Mouse (Mus musculus) mesoderm, embryonic 11.5 days (tissue): Measurements from ENCODE around the gene Lck.
A peak's percentile ranks its signal among the peaks of the same experiment; 100 is the strongest.

ENCODE experiments used
- DNase-seq: peaks from one replicate; pipeline ENCODE4 v3.0.0-alpha.2; 2012; ENCODE audit warnings: low read depth, low spot score

The Lck gene

DNA sequence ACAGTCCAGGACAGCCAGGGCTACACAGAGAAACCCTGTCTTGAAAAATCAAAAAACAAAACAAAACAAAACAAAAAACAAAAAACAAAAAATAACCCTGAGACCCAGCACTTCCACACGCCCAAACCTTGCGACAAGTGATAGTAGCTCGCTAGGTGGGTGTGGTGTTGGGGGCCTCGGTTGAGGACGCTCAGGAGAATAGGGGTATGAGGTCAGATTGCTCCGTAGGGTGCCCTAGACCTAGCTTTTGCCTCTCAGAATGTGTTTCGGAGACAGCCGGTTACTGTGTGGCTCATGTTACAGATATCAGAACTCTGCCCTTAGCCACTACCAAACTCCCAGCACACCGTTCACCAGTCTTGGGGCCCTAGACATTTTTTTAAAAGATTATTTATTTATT, 12.3 kb upstream of the Lck start:
- DNase-seq: no peak

DNA sequence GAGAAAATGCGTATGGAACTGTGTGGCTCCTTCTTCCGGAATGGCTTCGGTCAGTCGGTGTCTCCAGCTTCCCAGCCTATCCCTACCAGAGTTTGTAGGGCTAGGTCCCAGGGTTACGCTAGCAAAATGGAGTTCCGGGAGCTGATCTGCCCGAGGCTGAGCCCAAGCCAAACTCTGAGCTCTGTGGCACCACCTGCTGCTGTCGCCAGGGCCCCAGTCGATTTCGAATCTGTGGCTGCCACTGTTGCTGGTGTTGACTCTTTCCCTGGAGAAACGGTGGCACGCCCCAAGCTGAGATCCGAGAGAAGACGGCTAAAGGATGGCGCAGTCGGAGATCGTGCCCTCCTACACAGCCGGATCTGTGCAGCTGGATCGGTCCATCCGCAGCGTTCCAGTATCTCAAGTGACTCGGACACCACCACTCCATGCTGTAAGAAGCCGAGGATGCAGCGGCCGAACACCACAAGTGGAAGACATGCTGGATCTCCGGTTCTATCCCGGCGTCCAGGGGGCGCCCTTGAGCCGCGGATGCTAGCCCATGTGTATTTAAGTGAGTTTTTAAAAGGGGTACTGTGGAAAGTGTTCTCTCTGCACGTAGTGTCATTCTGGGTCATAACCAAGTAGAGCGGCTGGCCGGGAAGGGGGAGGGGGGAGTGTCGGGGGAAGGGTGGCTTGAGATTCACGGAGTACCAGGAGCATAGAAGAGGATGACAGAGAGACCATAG, 11.6 kb upstream of the Lck start:
- DNase-seq: peak; percentile 76

DNA sequence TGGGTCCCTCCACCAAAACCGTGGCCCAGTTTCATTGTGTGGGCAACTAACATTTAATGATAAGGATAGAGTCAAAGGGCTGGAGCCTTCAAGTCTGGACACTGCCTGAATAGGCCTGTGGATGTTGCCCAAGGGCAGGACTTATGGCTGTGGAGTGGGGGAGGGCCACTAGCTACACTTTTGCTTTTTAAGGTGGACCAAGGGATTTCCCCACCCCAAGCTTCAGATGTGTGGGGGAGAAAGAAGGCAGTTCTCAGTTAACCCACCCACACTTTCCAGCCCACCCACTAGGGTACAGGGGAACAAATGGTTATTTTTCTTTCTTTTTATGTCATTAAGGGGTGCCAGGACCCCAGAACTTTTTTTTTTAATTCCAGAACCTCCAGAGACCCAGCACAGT, 10.9 kb upstream of the Lck start:
- DNase-seq: no peak

DNA sequence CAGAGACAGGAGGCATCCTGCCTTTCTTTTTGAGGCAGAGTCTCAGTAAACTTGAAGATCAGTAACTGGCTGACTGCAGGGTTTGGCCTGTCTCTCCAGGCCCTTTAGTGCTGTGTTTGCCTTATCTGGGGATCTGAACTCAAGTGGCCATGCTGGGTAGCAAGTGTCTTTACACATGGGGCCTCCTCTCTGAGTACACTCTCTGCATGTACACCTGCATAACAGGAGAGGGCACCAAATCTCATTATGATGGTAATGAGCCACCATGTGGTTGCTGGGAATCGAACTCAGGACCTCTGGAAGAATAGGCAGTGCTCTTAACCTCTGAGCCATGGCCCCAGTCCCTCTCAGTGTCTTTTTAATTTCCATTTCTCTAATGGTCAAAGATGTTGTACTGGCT, 8.8 kb upstream of the Lck start:
- DNase-seq: no peak

DNA sequence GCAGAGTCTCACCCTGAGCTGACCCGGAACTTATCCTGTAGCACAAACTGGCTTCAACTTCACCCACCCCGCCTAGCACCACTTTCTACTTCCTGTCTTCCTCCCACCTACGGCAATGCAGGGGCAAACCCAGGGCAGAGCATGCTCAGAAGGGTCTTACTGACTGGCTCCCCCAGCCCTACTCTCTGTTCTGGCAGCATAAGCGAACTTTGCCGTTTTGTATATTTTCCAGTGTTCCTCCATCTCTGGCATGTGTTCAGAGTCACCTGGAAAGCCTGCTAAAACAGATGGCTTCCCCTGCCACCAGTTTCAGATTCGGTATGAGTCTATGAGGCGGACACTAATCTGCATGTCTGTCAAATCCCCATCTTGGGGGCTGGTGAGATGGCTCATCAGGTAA, 6.9 kb upstream of the Lck start:
- DNase-seq: no peak

DNA sequence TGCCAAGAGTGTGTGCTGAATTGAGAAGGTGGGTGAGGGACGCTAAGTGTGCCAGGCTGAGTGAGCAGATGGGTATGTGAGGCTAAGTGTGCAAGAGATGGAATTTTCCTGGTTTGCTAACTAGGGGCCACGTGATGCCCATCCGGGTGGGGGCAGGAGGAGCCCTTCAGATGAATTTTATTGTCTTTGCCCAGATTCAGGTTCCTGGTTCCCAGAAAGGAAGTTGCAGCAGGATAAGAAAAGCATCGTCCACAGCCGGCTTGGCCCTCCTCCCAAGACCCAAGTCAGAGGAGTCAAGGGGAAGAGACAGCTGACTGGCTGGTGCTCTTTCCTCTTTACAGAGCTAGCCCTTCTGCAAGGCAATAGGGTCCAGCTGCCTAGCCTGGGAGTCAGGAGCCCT, 5.0 kb upstream of the Lck start, which contains the start of gene Fam167b:
TSS of gene Fam167b (minus strand) at position 84 of the 400 bp plus-strand sequence.
- DNase-seq: no peak

DNA sequence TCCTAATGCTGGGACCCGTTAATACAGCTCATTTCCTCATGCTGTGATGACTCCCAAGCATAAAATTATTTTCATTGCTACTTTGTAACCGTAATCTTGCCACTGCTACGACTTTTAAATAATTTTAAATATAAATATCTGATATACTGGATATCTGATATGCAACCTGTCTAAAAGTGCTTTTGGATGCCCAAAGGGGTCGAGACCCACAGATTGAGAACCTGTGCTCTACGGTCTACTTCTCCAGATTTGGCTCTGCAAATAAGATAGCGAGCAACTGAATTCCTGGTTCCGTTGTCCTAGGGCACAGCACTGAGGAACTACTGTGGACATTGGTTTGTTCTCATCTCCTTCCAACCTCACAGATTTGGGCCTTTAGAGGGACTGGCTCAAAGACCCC, 4.2 kb upstream of the Lck start:
- DNase-seq: no peak

DNA sequence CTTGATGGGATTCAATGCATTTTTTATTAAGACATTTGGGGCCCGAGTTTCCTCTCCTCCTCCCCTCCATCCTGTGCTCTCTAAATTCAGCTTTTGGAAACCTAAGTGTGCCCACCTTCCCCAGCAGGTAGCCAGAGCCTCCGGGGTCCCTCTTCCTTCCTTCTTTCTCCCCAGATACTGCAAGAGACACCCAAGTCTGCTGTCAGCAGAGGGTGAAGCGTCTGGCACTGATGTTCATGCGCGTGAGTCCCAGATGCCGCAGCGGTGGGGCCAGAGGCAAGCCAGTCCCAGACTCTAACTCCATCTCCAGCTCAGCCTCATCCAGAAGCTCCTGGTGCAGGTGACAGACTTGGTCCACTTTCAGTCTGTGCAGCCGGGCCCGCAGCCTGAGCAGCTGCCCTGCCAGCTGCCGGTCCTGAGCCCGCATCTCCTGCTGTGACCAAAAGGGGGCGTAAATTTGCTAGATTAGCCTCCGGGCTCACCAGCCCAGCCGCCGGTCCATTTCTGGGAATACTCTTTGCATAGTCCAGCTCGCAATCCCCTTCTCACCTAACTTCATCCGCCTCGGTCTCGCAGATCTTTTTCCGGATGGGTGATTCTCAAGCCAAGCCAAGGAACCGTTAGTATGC, 3.5 kb upstream of the Lck start:
- DNase-seq: peak; percentile 71

DNA sequence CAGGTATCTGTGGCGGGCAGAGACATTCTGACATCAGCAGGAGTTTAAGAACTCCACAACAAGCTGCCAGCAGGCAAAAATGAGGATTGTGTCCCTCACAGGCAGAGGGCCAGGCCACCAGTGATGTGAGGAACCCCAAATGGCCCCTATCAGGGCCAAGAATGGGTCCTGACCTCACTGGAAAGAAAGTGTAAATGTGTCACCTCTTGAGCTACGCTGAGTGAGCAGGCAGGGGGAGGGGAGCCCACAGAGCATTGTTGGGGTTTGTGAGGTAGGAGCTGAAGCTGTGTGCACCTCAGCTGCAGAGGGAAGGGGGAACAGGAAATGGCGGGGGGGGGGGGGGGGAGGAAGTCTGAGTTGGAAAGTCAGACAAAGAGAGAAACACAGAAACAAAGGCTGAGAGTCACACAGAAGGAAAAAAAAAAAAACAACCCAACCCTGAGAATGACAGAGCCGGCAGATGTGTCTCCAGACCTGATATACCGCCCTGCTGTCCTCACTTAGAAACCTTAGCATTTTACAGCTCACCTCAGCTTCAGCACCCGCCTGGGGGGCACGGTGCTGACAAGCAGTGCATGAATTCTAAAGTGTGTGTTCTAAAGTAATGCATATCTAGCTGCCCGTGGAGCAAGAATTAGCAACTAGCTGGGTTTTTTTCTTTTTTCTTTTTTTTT, 1.9 kb upstream of the Lck start:
- no peak for DNase-seq

DNA sequence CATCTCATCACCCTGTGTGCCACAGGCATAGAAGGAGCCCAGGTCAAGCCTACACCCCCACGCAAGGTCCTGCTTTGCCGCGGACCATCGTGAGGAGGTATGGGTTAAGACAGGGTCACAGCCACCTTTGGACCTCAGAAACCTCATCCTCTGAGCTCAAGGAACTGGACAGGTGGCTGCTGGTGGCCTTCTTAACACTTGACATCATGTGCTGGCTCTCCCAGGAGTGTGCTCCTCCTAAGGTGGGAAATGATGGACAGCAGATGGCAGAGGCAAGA, 409 bp downstream of the Lck start:
- DNase-seq: no peak

DNA sequence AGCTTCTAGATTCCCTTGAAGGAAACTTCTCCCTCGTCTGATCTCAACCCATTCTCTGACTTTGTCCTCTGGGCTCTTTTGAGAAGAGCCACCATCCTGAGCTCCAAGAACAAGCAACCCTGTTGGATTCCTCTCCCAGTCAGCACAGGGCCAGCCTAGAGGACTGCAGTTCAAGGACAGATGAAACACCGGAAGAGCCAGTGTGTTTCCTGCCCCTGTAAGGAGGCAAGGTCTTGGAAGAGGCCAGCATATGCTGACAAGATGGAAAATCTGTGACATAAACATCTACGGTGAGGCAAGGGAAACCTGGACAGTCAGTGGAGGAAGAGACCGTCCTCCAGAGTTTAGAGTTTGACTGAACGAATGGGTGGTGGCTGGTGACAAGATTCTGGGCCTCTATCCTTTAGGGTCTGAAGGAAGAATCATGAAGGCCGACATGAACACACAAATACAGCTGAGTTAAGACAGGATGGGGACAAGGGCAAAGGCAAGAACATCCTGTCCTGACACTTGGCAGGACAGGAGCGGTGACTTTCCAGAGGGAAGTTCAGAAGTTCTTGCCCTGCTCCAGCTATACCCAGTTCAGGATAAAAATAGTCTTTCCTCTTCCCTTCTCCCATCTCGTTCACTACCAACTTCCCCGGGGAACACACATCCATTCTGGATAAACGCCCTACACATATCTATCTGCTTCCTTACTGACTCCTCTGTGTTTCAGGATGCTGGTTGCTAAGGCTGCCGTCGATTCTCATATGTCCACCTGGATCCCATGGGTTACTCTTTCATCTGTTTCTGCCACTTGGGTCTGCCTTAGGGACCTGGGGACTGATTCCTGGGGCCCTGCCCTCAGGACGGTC, 977 bp downstream of the Lck start:
- no peak for DNase-seq

DNA sequence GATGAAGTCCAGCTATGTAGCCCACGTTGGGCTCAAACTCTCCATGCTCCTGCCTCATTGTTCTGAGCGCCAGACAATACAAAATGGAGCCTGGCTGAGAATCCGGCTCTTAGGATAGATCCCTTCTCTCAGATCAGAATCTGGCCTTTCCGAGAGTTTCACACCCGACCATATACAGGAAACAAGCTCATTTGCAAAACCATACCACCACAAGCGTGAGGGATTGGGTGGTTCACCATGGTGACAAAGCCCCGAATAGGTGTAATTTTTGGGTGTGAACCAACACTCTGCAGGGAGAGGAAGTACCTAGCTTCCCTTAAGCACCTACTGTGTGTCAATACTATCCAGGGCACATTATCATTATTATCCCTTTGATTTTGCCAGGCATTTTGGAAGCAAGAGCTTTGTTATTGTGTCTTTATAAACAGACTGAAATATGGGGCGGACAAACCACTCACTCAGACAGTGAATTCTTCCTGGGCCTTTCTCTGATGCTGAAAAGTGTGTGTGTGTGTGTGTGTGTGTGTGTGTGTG, 1.8 kb downstream of the Lck start:
- no peak for DNase-seq

DNA sequence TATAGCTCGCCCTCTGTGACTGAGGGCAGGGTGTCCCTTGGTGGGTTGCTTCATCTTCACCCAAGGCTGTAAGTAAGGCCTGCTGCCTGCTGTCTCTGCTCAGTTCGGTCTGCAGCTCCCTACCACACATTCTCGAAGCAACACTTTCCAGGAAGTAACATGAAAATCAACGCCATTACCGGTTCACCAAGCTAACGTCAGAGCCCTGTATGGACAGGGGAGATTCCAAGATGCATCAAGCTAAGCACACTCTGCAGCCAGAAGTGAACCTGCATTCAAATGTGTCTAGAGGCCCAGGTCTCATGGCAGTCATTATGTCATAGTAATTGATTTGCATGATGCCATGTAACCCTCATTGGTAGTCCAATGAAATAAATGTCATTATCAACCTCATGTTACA, 3.4 kb downstream of the Lck start:
- no peak for DNase-seq

DNA sequence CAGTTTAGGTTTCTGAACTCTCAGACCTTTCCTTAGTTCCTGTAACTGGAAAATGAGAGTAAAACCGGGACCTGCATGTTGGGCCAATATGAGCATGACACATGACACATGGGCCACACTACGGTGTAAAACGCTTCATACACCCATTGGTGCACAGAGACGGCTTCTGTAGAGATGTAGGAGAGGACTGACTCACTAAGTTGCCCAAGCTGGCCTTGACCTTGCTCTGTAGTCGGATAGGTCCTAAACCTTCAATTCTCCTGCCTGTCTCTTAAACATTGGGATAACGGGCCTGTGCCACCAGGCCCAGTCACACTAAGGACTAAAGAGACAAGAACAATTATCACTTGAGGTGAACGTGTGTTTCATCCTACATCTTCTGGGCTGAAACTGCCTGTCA, 5.1 kb downstream of the Lck start:
- DNase-seq: no peak

DNA sequence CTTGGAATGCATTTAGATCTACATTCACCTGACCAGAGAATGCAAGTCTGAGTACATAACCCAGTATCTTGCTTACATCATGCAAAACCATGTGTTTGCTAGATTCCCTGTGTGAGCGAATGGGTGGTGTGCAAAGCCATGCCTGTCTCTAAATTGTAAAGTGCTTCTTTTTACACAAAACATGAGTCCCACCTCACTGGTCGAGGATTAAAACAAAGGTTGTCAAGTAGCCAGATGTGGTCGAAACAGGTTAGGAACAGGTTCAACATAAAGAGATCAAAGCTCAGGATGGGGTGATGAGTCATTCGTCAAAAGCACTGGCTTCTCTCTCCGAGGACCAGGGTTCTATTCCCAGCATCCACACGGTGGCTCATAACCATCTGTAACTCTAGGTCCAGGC, 8.3 kb downstream of the Lck start:
- DNase-seq: no peak

DNA sequence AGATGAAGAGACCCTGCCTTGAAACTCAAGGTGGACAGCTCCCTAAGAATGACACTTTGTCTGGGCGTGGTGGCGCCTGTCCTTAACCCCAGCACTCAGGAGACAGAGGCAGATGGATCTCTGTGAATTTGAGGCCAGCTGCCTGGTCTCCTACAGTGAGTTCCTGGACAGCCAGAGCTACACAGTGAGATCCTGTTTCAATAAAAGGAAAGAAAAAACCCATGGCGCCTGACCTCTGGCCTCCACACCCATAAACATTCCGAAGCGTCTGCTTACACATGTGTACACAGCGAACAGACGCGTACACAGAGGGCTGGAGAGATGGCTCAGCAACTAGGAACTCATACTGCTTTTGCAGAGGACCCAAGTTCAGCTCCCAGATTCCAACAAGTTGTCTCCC, 9.7 kb downstream of the Lck start:
- DNase-seq: peak; percentile 86

DNA sequence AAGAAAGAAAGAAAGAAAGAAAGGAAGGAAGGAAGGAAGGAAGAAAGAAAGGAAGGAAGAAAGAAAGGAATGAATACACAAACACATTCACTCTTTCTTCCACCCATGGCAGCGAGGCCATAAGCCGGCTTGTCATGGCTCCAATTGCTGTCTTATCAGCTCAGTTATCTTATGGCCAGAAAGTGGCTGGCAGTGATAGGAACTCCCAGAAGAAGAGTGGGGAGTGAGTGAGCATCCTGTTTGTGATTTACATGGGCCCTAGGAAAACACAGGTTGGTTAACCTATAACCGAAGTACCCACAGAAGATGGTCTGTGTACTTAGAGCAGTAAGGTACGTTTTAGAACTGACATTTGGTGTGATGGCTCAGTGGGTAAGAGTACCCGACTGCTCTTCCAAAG, 12.3 kb downstream of the Lck start:
- DNase-seq: no peak

DNA sequence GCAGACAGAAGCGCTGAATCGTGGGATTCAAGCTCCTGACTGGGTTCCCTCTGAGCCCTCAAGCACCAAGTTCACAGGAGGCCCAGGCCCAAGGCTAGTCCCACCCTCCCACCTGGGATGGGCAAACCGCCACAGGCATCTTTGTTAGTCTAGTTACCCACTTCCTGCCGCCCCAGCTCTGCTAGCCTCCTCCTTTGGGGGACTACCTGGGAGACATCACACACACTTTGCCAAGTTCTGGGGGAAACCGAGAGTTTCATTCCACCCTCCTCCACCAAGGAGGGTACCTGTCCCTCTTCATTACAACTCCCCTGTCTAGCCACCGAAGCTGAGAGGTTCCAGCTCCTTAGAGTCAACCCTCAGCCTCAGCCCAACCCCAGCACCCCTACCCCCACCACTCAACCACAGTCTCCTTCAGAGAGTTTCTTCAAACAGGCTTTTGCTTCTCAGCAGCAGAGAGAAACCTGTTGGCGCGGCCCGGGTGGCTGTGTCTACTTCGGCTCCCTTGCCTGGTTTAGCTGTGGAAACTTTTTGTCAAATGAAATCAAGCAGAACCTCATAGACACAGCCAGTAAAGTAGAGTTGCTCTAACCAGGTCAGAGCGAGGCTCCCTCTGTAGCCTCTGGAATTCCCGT, 15.0 kb downstream of the Lck start:
- no peak for DNase-seq

DNA sequence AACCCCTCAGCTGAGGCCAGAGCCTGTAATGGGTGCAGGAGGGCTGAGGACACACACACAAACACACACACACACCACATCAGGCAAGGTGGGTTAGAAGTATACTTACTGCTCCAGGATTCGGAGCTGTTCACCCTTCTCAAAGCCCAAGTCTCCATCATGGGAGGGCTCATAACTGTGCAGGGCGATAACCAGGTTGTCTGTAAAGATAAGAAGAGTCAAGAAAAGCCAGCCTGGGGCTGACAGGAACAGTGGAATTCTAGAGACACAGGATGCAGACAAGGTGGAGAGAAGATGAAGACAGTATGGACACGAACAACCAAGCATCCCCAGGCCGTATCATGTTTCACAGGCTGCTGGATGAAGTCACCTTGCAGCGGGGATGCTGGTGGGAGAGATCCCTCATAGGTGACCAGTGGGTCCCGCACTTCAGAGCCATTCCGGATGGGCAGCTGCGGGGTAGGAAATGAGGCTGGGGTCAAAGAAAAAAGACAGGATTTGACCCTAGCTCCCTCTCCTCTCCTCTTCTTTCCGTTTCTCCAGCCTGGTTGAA, 16.1 kb downstream of the Lck start:
- DNase-seq: no peak

DNA sequence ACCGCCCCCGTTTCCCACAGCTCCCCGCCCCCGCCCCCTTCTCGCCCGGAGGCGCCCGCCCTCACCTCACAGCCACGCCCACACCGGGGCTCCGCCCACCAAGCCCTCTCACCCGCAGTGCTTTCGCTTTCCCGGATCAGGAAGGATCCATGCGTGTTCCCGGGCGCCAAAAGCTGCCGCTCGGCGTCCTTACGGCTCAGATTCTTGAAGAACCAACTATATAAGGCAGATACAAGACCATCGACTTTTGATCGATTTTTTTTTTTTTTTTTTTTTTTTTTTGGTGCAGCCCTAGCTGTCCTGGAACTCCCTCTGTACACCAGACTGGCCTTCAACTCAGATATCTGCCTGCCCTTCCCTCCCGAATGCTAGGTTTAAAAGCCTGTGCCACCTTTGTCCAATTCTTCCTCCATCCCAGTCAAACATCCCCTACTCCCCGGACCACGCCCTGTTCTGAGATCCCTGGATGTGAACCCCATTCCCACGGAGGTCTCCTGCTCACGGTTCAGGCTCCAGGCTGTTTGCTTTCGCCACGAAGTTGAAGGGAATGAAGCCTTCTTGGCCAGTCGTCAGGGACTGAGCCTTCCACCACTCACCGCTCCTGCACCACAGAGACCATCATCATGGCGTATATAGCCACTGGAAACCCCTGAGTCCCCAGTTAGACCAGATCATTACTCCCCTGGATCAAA, 16.8 kb downstream of the Lck start:
- peak; percentile 93 for DNase-seq
